Mouse (Mus musculus): ENCODE measurements at regions not wholly inside any gene's neighbourhood (a gene's known extent, or its start where the extent isn't known, plus 50 kb on each side); places are given as distances from the start of the nearest gene placed in this dataset.

GRCm38 (mm10) chr12:118519801-118520327, 218.6 kb upstream of the Sp4 start:
- TF ChIP-seq CTCF (IDR thresholded peaks at IDR 0.05; ENCODE audit: low read depth, low read length) (no peak), POLR2A (IDR thresholded peaks at IDR 0.05; ENCODE audit: extremely low read depth, insufficient read depth, low read length) (no peak)

Measured in liver, adult 2 months (tissue).